Mouse (Mus musculus) forebrain, embryonic 10.5 days (tissue): ENCODE measurements around the gene Rps3. TPM values are rescaled to one million over a fixed set of nuclear protein-coding genes. Genes with fewer than 3 reads are reported as not detected.
"Not testable (repeated sequence)": the region's sequence is repeated elsewhere in the genome, so short reads cannot be mapped to it uniquely, and the experiment has no call there.

Source experiments
- DNase-seq: peaks from one replicate; pipeline ENCODE4 v3.0.0-alpha.2; 2017; ENCODE audit warnings: low spot score; ENCODE audit errors: extremely low spot score
- H3K27ac ChIP-seq: fragments of 300-500 bp; sonication (generic); 2 replicates; pipeline ENCODE4 v1.5.1; 2016; ENCODE audit warnings: mild to moderate bottlenecking
- H3K27me3 ChIP-seq: fragments of 300-500 bp; sonication (generic); 2 replicates; pipeline ENCODE4 v1.6.1; 2016; ENCODE audit warnings: mild to moderate bottlenecking; ENCODE audit not compliant: poor library complexity, severe bottlenecking
- H3K36me3 ChIP-seq: fragments of 300-500 bp; sonication (generic); replicated peaks from 2 replicates; pipeline ENCODE4 v1.6.1; 2016; ENCODE audit warnings: mild to moderate bottlenecking, moderate library complexity
- H3K4me1 ChIP-seq: fragments of 300-500 bp; sonication (generic); 2 replicates; pipeline ENCODE4 v1.6.1; 2016
- H3K4me3 ChIP-seq: fragments of 300-500 bp; sonication (generic); 2 replicates; pipeline ENCODE4 v1.5.1; 2016; ENCODE audit warnings: mild to moderate bottlenecking, moderate library complexity
- H3K9me3 ChIP-seq: fragments of 300-500 bp; sonication (generic); 2 replicates; pipeline ENCODE4 v1.6.1; 2016; ENCODE audit warnings: mild to moderate bottlenecking, moderate library complexity
- WGBS: fragments of 180-500 bp; shearing (Covaris S2); methylation state at CpG from one replicate; pipeline ENCODE4 v1.1.7; 2016; 5-methylcytosine and 5-hydroxymethylcytosine counted together
- polyA plus RNA-seq: library from polyadenylated mRNA; unstranded; fragments of >200 nt; fragmentation: Nextera tagmentation; extraction: Ambion mirVana; gene quantifications from 2 replicates; pipeline ENCODE4 v1.2.1, GENCODE M21; 2016

The Rps3 gene
- polyA plus RNA-seq, result 762 and 795 TPM in 2 replicates

DNA sequence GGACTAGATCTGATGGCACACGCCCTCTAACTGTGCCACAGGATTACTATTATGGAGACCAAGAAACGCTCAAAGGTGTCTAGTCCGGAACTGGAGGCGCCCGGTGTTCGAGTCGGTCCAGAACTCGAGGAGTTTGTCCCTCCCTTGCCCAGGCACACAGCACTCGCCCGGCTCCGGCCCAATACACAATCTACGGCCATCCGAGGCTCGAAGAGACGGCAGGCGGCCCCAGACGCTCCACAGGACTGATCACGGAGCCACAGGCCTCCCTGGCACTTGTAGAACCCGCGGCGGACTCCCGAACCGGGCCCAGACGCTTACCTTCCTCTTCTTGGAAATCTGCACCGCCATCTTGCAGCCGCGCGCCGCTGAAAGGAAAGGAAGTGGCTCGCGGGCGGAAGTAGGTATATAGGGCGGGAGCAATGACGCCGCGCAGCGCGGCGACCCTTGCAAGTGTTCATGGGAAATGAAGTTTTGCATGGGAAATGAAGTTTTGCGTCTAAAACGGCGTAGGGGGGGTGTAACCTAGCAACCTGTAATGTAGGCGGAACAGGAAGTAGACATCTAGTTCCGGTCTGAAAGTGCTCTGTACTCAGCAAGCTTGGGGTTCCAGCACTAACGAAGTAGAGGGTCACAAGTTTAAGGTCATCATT is at the start of gene Rps3:
Rps3 (minus strand) TSS at position 468 of the 653 bp plus-strand sequence.
- Histone ChIP-seq H3K9me3 (no peaks in the 10 kb centered on the region), H3K4me1 (peaks cover 45% of the 10 kb centered on the region), H3K27me3 (peaks cover 11% of the 10 kb centered on the region), H3K27ac (peak within 1 kb of the TSS; percentile 98), H3K36me3 (peaks cover 43% of the 10 kb centered on the region), H3K4me3 (peak within 1 kb of the TSS; percentile 94)
- under 1% methylated on average over 45 of the region's 45 CpGs for WGBS
- DNase-seq, result peak; percentile 95

DNA sequence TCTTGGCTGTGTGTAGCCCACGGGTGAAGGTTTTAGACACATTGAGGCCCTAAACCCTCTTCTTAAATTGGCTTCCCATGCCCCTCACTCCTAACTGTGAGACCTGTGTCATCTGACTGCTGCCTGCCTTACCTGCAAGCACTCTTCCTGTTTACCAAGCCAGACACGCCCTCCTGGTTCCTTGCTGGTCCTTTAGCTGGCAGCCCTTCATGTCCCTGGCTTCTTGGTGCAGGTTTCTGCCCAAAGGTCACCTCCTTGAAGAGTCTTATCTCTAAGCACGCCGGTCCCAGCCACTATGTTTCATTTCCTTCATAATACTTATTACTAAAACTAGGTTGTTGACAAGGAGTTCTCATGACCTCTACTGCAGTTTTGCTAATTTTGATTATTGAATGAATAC is 49.0 kb upstream of the Rps3 start:
- Histone ChIP-seq H3K36me3 (no peaks in the 10 kb centered on the region), H3K27ac (no peak overlapping the region), H3K27me3 (peaks cover 11% of the 10 kb centered on the region), H3K4me3 (no peak overlapping the region), H3K4me1 (peaks cover 46% of the 10 kb centered on the region), H3K9me3 (no peaks in the 10 kb centered on the region)
- no peak for DNase-seq
- 89% methylated on average over 4 of the region's 4 CpGs for WGBS

DNA sequence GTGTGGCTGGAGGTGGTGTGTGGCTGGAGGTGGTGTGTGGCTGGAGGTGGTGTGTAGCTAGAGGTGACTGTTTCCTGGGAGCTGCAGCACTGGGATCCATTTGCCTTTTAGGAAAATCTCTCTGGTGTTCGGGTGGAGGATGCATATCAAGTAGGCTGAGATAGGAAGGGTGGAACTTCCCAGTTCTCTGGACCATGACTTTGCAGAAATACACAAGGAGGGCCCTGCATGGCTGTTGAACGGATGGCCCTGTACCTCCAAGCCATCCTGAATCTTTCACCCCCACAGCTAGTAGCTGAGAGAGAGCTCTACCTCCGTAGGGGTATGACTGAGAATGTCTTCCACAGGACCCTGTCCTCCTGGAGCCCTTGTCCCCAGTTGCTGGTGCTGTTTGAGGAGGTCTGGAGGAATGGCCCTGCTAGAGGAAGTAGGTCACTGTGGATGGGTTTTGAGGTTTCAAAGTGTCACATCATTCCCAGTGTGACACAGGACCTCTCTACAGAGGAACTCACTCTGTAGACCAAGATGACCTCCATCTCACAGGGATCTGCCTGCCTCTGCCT is 48.0 kb upstream of the Rps3 start:
- peaks cover under 1% of the 10 kb centered on the region; the same call in 1 of the 2 replicates for H3K27me3 ChIP-seq
- H3K4me3 ChIP-seq, result no peak overlapping the region
- H3K36me3 ChIP-seq, result no peaks in the 10 kb centered on the region
- no peak for DNase-seq
- H3K9me3 ChIP-seq, result no peaks in the 10 kb centered on the region
- H3K27ac ChIP-seq, result no peak overlapping the region
- peaks cover 35% of the 10 kb centered on the region for H3K4me1 ChIP-seq
- WGBS, result 86% methylated on average over 3 of the region's 3 CpGs

DNA sequence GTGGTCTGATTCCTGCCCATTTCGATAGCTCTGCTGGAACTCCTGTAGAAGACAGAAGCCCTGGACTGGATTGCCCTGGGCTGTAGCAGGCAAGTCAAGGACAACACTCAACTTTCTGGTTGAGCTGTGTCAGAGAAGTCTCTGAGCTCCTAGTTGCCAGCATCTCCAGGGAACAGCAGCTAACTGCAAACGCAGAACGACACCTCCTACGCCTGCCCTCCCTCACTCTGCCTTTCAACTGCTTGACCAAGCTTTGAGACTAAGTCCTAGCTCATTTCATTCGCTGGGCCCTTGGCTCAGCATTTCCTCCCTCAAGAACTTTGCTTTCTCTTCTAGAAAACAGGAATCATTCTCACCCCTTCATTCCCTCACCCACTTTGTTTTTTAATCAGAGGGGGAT is 45.9 kb upstream of the Rps3 start:
- no peak overlapping the region for H3K27ac ChIP-seq
- WGBS, result 58% methylated on average over 5 of the region's 5 CpGs
- no peaks in the 10 kb centered on the region for H3K36me3 ChIP-seq
- H3K9me3 ChIP-seq, result no peaks in the 10 kb centered on the region
- peaks cover 15% of the 10 kb centered on the region for H3K4me1 ChIP-seq
- no peak for DNase-seq
- H3K4me3 ChIP-seq, result no peak overlapping the region
- no peaks in the 10 kb centered on the region for H3K27me3 ChIP-seq

DNA sequence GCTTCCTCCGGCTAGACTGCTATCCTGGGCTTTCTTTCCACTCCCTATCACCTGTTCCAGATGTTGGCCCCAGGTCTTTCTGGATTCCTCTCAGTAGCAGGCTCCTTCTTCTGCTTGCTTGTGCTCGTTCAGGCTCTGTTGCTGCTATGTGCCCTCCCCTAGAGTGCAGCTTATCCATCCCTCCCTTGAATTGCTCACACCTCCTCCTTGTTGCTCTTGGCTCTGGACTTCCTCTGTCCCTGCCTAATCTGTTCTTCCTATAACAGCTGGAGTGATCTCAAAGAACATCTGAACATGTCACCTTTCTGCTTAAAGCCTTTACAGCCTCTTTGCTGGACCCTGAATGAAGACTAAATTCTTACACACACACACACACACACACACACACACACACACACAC is 45.0 kb upstream of the Rps3 start:
- Histone ChIP-seq H3K27me3 (no peaks in the 10 kb centered on the region), H3K27ac (no peak overlapping the region), H3K9me3 (no peaks in the 10 kb centered on the region), H3K4me3 (no peak overlapping the region), H3K4me1 (peaks cover 6% of the 10 kb centered on the region; the same call in 1 of the 2 replicates), H3K36me3 (no peaks in the 10 kb centered on the region)
- 50% methylated on average over 2 of the region's 2 CpGs for WGBS
- no peak for DNase-seq

DNA sequence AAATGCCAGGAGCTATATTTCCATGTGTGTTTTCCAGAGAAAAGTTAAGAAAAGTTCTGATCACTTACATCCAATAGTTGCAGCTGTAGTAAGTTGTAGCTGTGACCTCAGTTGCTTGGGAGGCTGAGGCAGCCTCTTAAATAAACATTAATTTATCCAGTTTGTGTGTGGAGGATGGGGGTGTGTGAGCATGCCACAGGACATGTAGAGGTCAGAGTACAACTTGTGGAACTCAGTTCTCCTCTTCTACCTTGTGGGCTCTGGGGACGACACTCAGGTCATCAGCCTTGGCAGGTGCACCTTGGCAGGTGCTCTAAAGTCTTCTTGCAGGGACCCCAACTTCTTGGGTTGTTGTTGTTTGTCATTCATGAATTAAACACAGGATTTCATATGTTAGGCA is 40.3 kb upstream of the Rps3 start:
- H3K27ac ChIP-seq, result no peak overlapping the region
- no peak overlapping the region for H3K4me3 ChIP-seq
- DNase-seq, result no peak
- H3K36me3 ChIP-seq, result no peaks in the 10 kb centered on the region
- H3K4me1 ChIP-seq, result no peaks in the 10 kb centered on the region
- no peaks in the 10 kb centered on the region for H3K9me3 ChIP-seq
- 86% methylated on average over 1 of the region's 1 CpGs for WGBS
- no peaks in the 10 kb centered on the region for H3K27me3 ChIP-seq

DNA sequence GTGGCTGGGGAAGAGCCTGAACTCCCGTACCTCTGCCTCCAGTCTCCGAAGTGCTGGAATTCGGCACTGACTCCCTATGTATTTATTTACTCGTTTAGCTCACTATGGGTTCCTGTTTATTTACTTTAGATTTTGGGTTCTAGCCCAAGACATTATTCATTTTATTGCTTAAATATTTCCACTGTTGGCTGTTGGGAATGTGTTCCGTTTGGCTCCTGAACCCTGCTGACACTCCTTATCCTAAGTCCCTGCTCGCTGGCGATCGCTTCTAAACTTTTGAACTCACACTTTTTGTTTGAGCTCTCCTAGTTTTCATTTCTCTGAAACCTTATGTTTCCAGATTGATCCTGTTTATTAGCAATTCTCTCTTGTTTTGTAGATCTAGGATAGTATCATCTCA is 39.6 kb upstream of the Rps3 start:
- H3K27ac ChIP-seq, result no peak overlapping the region
- H3K4me3 ChIP-seq, result no peak overlapping the region
- no peaks in the 10 kb centered on the region for H3K4me1 ChIP-seq
- WGBS, result 86% methylated on average over 8 of the region's 8 CpGs
- no peaks in the 10 kb centered on the region for H3K36me3 ChIP-seq
- no peaks in the 10 kb centered on the region for H3K9me3 ChIP-seq
- no peak for DNase-seq
- no peaks in the 10 kb centered on the region for H3K27me3 ChIP-seq

DNA sequence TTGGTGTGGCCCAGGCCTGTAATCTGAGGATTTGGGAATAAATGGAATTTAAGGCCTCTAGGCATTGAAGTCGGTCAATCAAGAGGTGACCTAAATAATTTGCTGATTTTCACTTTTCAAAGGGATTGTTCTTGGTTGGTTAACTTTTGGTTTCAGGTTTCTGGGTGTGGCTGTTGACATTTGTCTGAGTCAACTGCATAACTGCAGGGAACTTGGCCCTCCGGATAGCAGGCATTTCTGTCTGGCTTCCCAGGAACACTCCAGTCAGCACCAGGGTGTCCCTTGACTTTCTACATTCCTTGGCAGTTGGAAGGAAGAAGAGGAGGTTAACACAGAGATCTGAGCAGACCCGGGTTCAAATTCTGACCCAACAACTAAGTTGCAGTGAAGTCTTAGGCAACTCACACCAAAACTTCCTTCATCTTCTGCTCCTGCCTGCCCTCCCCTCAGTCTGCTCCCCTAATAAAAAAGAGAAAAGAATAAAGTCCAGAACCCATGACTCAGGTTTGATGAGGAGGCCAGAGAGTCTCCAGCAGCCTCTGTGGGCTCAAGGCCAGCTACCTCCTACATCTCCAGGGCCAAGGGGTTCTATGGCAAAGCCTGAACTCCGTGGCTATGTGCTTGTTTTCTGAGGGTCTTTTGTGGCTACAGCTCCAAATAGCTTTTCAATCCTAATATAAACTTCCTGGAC is 35.6 kb upstream of the Rps3 start:
- H3K36me3 ChIP-seq, result no peaks in the 10 kb centered on the region
- 70% methylated on average over 4 of the region's 4 CpGs for WGBS
- H3K9me3 ChIP-seq, result no peaks in the 10 kb centered on the region
- no peak overlapping the region for H3K27ac ChIP-seq
- H3K27me3 ChIP-seq, result no peaks in the 10 kb centered on the region
- no peak overlapping the region for H3K4me3 ChIP-seq
- DNase-seq, result no peak
- H3K4me1 ChIP-seq, result no peaks in the 10 kb centered on the region

DNA sequence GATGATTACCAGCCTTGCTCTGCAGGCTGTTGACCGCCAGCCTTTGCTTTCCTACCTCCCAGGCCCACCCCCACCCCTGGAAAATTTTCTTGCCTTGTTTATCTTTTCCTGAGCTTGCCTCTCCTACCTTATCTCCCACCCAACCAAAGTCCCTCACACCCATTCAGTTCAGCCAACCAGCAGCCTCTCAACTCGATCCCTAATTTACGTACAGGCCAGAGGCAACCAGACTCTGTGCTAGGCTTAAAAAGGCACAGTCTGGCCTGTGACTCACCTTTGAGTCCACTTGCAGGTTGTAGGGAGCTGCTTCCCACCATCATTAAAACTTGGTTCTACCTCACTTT is 33.2 kb upstream of the Rps3 start:
- H3K36me3 ChIP-seq, result no peaks in the 10 kb centered on the region
- H3K4me1 ChIP-seq, result no peaks in the 10 kb centered on the region
- 82% methylated on average over 3 of the region's 3 CpGs for WGBS
- no peaks in the 10 kb centered on the region for H3K27me3 ChIP-seq
- no peak for DNase-seq
- no peak overlapping the region for H3K4me3 ChIP-seq
- no peaks in the 10 kb centered on the region for H3K9me3 ChIP-seq
- H3K27ac ChIP-seq, result 0 out of 2 replicates have a peak overlapping the region, but pooled peaks have one; percentile 15

DNA sequence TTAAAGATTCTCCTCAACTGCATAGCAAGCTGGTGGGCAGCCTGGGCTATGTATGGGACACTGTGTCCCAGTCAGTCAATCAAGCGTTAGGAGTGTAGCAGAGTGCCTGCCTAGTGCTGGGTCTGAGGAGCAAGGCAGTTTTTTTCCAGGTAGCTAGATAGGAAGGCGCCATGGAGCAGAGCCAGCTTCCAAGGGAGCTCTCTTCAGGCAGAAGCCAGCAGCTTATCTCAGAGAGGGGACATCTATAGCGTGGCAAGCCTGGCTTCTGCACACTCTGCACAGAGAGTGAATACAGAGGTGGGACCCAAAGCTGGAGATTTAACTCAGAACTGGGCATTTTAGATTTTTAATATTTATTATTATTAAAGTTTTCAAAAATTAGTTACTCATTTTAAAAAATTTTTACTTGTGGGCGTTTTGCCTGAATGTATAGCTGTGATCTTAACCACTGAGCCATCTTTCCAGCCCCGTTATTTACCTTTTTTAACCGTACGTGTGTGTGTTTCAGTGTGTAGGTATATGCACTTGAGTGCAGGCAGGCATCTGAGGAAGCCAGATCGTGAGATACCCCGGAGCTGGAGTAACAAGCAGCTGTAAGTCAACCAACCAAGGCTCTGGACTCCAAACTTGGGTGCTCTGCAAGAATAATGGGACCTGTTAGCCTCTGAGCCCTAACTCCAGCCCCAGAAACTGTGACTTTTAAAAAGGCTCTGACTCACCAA is 32.7 kb upstream of the Rps3 start:
- 85% methylated on average over 9 of the region's 9 CpGs for WGBS
- H3K27me3 ChIP-seq, result no peaks in the 10 kb centered on the region
- no peak overlapping the region for H3K4me3 ChIP-seq
- H3K27ac ChIP-seq, result 0 out of 2 replicates have a peak overlapping the region, but pooled peaks have one; percentile 15
- DNase-seq, result no peak
- no peaks in the 10 kb centered on the region for H3K9me3 ChIP-seq
- H3K36me3 ChIP-seq, result no peaks in the 10 kb centered on the region
- H3K4me1 ChIP-seq, result no peaks in the 10 kb centered on the region

DNA sequence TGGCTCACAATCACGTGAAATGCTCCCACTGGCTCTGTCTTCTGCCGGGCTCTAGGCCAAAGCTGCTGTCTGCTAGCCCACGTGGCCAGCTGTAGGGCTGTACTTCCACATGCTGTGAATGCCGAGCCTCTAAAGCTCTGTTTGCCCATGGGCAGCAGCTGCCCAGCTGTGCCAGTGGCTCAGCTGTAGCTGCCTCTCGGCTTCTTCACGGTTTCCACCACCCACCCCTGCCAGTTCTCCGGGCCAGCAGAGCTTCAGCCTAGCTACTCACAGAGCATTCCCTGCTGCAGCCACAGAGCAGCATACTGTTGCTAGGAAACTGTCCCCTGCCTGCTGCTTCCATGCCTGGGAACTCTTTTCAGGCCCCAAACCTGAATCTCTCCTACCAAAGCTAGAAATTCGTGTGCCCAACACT is 26.6 kb upstream of the Rps3 start:
- DNase-seq, result peak; percentile 21
- Histone ChIP-seq H3K27me3 (no peaks in the 10 kb centered on the region; the same call in 1 of the 2 replicates), H3K4me1 (peaks cover 9% of the 10 kb centered on the region), H3K9me3 (no peaks in the 10 kb centered on the region), H3K27ac (peak overlapping the region; percentile 68), H3K36me3 (no peaks in the 10 kb centered on the region), H3K4me3 (peak overlapping the region; percentile 22; the same call in 1 of the 2 replicates)
- 12% methylated on average over 8 of the region's 8 CpGs for WGBS

DNA sequence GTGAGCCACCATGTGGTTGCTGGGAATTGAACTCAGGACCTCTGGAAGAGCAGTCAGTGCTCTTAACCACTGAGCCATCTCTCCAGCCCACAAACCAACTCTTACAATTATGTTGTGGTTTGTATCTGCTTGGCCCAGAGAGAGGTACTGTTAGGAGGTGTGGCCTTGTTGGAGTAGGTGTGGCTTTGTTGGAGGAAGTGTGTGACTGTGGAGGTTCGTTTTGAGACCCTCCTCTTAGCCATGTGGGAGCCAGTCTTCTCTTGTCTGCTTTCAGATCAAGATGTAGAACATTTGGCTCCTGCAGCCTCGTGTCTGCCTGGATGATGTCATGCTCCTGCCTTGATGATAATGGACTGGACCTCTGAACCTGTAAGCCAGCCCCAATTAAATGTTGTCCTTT is 24.6 kb upstream of the Rps3 start:
- not testable (repeated sequence) for H3K36me3 ChIP-seq

DNA sequence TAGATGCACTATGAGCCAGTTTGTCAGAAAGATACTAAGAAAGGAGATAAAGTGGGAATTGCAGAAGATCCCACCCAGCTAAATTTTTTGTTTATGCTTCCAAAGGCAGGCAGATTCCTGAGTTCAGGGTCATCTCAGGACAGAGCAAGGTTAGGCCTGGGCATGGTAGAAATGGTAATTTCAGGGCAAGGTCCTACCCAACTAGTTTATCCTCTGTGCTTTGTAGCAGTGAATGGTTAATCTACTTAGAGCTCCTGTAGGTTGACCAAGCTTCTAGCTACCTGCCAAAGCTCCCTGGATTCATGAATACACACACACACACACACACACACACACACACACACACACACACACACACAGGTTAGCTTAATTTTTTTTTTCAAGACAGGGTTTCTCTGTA is 21.0 kb upstream of the Rps3 start:
- peaks cover 3% of the 10 kb centered on the region for H3K4me1 ChIP-seq
- no peak overlapping the region for H3K4me3 ChIP-seq
- H3K36me3 ChIP-seq, result no peaks in the 10 kb centered on the region
- no peaks in the 10 kb centered on the region for H3K9me3 ChIP-seq
- H3K27ac ChIP-seq, result no peak overlapping the region
- DNase-seq, result no peak
- H3K27me3 ChIP-seq, result no peaks in the 10 kb centered on the region; the same call in 1 of the 2 replicates

More for the DNA sequence above, 24.6 kb upstream of the Rps3 start:
- not testable (repeated sequence) for H3K27ac ChIP-seq, H3K4me3 ChIP-seq, H3K27me3 ChIP-seq, H3K9me3 ChIP-seq, DNase-seq, H3K4me1 ChIP-seq
- 45% methylated on average over 2 of the region's 2 CpGs for WGBS
